Mouse (Mus musculus) intestine, embryonic 15.5 days (tissue): Measurements from ENCODE around the gene Olfr1085. TPM values are rescaled to one million over a fixed set of nuclear protein-coding genes. Genes with fewer than 3 reads are reported as not detected.
"Not testable (repeated sequence)": the region's sequence is repeated elsewhere in the genome, so short reads cannot be mapped to it uniquely, and the experiment has no call there.

ENCODE experiments used
- ATAC-seq: fragments of 200-750 bp; cut with Nextera tagmentation; 2 replicates; pipeline ENCODE4 v1.8.0; 2017; ENCODE audit warnings: moderate TSS enrichment, moderate library complexity
- H3K27ac ChIP-seq: fragments of 300-500 bp; sonication (generic); 2 replicates; pipeline ENCODE4 v1.5.1; 2015; ENCODE audit warnings: mild to moderate bottlenecking, inconsistent platforms
- H3K27me3 ChIP-seq: fragments of 300-500 bp; sonication (generic); replicated peaks from 2 replicates; pipeline ENCODE4 v1.6.1; 2015; ENCODE audit warnings: inconsistent platforms
- H3K36me3 ChIP-seq: fragments of 300-500 bp; sonication (generic); 2 replicates; pipeline ENCODE4 v1.6.1; 2015; ENCODE audit warnings: inconsistent platforms
- H3K4me1 ChIP-seq: fragments of 300-500 bp; sonication (generic); replicated peaks from 2 replicates; pipeline ENCODE4 v1.6.1; 2015; ENCODE audit warnings: inconsistent platforms
- H3K4me2 ChIP-seq: fragments of 300-500 bp; sonication (generic); replicated peaks from 2 replicates; pipeline ENCODE4 v1.6.1; 2015; ENCODE audit warnings: mild to moderate bottlenecking, inconsistent platforms
- H3K4me3 ChIP-seq: fragments of 300-500 bp; sonication (generic); replicated peaks from 2 replicates; pipeline ENCODE4 v1.5.1; 2015; ENCODE audit warnings: inconsistent platforms
- H3K9ac ChIP-seq: fragments of 300-500 bp; sonication (generic); 2 replicates; pipeline ENCODE4 v1.6.1; 2015; ENCODE audit warnings: inconsistent platforms
- H3K9me3 ChIP-seq: fragments of 300-500 bp; sonication (generic); 2 replicates; pipeline ENCODE4 v1.6.1; 2016; ENCODE audit warnings: inconsistent platforms
- WGBS: fragments of 180-500 bp; shearing (Covaris S2); methylation state at CpG from one replicate; pipeline ENCODE4 v1.1.7; 2015; 5-methylcytosine and 5-hydroxymethylcytosine counted together
- polyA plus RNA-seq: library from polyadenylated mRNA; unstranded; fragments of >200 nt; fragmentation: Nextera tagmentation; extraction: Ambion mirVana; gene quantifications from 2 replicates; pipeline ENCODE4 v1.2.1, GENCODE M21; 2015

Gene Olfr1085
- polyA plus RNA-seq = not detected in 2 replicates

DNA sequence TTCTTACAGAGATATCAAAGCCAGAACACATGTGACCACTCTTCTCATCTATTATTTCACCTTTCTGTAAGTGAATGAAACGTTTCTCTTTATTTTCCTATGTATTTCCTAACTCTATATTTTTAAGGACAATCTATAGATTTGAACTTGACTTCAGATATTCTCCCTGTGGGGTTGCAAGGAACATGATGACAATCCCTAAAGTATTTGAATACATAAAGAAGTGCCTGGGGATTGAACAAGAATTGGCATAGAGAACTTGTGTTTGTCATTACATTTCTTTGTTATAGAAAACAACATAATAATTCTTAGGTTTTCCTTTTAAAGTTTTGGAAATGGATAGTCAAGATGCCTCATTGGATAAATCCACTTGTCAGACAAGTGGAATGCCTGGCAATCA lies at the start of gene Olfr1085:
Gene Olfr1085, minus strand, starts transcription at position 101 of the 400 bp plus-strand sequence.
- Histone ChIP-seq H3K27ac (no peak within 1 kb of the TSS), H3K4me2 (no peak within 1 kb of the TSS), H3K4me3 (no peak within 1 kb of the TSS), H3K27me3 (no peaks in the 10 kb centered on the region), H3K9me3 (no peaks in the 10 kb centered on the region), H3K4me1 (no peaks in the 10 kb centered on the region), H3K36me3 (no peaks in the 10 kb centered on the region), H3K9ac (no peak within 1 kb of the TSS)
- no peak for ATAC-seq
- 23% methylated on average over 1 of the region's 1 CpGs for WGBS

DNA sequence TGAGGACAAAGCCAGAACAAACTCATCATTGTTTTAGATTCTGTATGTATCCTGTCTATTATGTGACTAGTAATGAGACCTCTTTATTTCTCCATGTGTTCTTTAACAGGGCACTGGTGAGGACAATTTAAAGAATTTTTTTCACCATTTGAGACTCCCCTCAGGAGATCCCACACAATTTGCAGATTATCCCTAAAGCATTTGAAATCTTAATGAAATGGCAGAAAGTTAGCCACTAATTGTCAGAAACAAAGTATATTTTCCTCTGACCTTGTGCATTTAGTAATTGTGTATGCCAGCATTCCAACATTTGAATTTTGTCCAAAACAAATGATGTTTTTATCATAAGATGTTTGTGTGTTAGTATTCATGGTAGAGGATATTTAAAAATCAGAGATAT lies 36.5 kb upstream of the Olfr1085 start, which contains the start of gene Olfr1087:
Gene Olfr1087, minus strand, starts transcription at position 101 of the 400 bp plus-strand sequence.
- Histone ChIP-seq H3K4me1 (no peaks in the 10 kb centered on the region), H3K36me3 (no peaks in the 10 kb centered on the region), H3K9me3 (no peaks in the 10 kb centered on the region), H3K4me2 (no peak within 1 kb of the TSS), H3K9ac (no peak within 1 kb of the TSS), H3K27ac (no peak within 1 kb of the TSS), H3K27me3 (no peaks in the 10 kb centered on the region), H3K4me3 (no peak within 1 kb of the TSS)
- no peak for ATAC-seq

DNA sequence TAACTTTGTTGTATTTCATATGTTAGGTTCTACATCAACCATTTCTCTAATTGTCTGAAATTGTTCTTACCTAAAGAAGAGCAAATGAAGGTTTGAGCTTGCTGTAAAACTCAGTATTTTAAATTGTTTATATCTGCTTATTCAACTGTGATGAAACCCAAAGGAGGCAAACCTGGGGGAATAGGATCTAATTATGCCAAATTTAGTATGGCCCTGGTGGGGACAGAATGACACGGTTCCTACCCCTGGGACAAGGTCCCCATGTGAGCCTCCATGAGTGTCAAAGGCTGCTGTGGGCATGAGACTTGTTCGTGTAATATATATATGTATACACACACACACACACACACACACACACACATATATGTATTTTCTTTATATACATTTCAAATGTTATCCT lies 18.2 kb upstream of the Olfr1085 start, which contains the start of gene Olfr1086:
Gene Olfr1086, minus strand, starts transcription at position 101 of the 400 bp plus-strand sequence.
- WGBS = 73% methylated on average over 2 of the region's 2 CpGs
- ATAC-seq = no peak

DNA sequence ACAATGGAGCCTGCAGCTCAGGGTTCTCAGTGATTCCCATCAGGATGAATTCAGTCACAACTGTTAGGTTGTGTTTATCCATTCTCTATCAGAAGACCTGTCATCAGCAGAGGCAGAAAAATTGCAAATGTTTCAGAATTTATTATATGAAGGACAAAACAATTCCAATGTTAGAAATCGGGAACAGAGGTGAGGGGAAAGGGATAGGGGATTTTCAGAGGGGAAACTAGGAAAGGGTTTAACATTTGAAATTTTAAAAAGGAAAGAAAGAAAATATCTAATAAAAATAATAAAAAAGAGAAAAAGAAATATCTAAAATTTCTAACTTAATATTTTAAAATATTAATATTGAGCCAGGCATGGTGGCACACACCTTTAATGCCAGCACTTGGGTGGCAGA lies 22.2 kb downstream of the Olfr1085 start, which contains the start of gene Olfr1084:
Gene Olfr1084, minus strand, starts transcription at position 101 of the 400 bp plus-strand sequence.
- H3K9ac ChIP-seq = not testable (repeated sequence)
- WGBS = 83% methylated on average over 1 of the region's 1 CpGs

More for the DNA sequence above, 18.2 kb upstream of the Olfr1085 start, which contains the start of gene Olfr1086:
- Histone ChIP-seq H3K27me3 (no peaks in the 10 kb centered on the region), H3K9me3 (no peaks in the 10 kb centered on the region), H3K9ac (no peak within 1 kb of the TSS), H3K4me2 (no peak within 1 kb of the TSS), H3K4me3 (no peak within 1 kb of the TSS), H3K27ac (no peak within 1 kb of the TSS), H3K36me3 (no peaks in the 10 kb centered on the region), H3K4me1 (no peaks in the 10 kb centered on the region)

More for the DNA sequence above, 22.2 kb downstream of the Olfr1085 start, which contains the start of gene Olfr1084:
- ATAC-seq, H3K4me2 ChIP-seq, H3K27me3 ChIP-seq, H3K4me1 ChIP-seq, H3K4me3 ChIP-seq, H3K9me3 ChIP-seq, H3K36me3 ChIP-seq, H3K27ac ChIP-seq: not testable (repeated sequence)

Other genes starting within 250 kb of the Olfr1085 start
- gene Olfr1061, start 248.0 kb downstream of the Olfr1085 start, polyA plus RNA-seq = not detected in 2 replicates
- gene Olfr1062, start 235.3 kb downstream of the Olfr1085 start, polyA plus RNA-seq = not detected in 2 replicates
- not detected in 2 replicates for gene Olfr1065, start 211.4 kb downstream of the Olfr1085 start, polyA plus RNA-seq
- gene Olfr1066, start 205.8 kb downstream of the Olfr1085 start, polyA plus RNA-seq = not detected in 2 replicates
- not detected in 2 replicates for gene Olfr228, start 174.6 kb downstream of the Olfr1085 start, polyA plus RNA-seq
- not detected in 2 replicates for gene Olfr1076, start 153.6 kb downstream of the Olfr1085 start, polyA plus RNA-seq
- not detected in 2 replicates for gene Olfr1079, start 119.5 kb downstream of the Olfr1085 start, polyA plus RNA-seq
- gene Olfr1080, start 103.8 kb downstream of the Olfr1085 start, polyA plus RNA-seq = not detected in 2 replicates
- gene Olfr1082, start 63.1 kb downstream of the Olfr1085 start, polyA plus RNA-seq = not detected in 2 replicates
- not detected in 2 replicates for gene Olfr1084, start 22.3 kb downstream of the Olfr1085 start, polyA plus RNA-seq
- gene Olfr1086, start 18.1 kb upstream of the Olfr1085 start, polyA plus RNA-seq = not detected in 2 replicates
- not detected in 2 replicates for gene Olfr1087, start 36.4 kb upstream of the Olfr1085 start, polyA plus RNA-seq
- gene Olfr1089, start 71.7 kb upstream of the Olfr1085 start, polyA plus RNA-seq = not detected in 2 replicates
- not detected in 2 replicates for gene Olfr1090, start 97.0 kb upstream of the Olfr1085 start, polyA plus RNA-seq
- not detected in 2 replicates for gene Olfr1093, start 120.5 kb upstream of the Olfr1085 start, polyA plus RNA-seq
- not detected in 2 replicates for gene Olfr141, start 148.0 kb upstream of the Olfr1085 start, polyA plus RNA-seq
- not detected in 2 replicates for gene Olfr1094, start 162.6 kb upstream of the Olfr1085 start, polyA plus RNA-seq
- gene Olfr1095, start 189.7 kb upstream of the Olfr1085 start, polyA plus RNA-seq = not detected in 2 replicates
- not detected in 2 replicates for gene Gm13723, start 212.8 kb upstream of the Olfr1085 start, polyA plus RNA-seq
- not detected in 2 replicates for gene Olfr1097, start 230.2 kb upstream of the Olfr1085 start, polyA plus RNA-seq